Mouse (Mus musculus) stomach, postnatal 0 days (tissue): Measurements from ENCODE around the gene Tcfl5.

Source experiments
- CTCF ChIP-seq: IDR thresholded peaks from 2 replicates; pipeline ENCODE4 v1.5.1; 2016; ENCODE audit warnings: antibody characterized with exemption, low read depth, mild to moderate bottlenecking, moderate library complexity
- EP300 ChIP-seq: optimal IDR thresholded peaks from 2 replicates; pipeline ENCODE3; 2016; ENCODE audit warnings: antibody characterized with exemption

- TF ChIP-seq EP300 (no peak), CTCF (no peak)
These were observed 44.3 kb downstream of the Tcfl5 start for GRCm38 (mm10) chr2:180598157-180598705.
